Mouse (Mus musculus) CH12.LX (cell line): Measurements from ENCODE around the gene Mff. TPM values are rescaled to one million over a fixed set of nuclear protein-coding genes. Genes with fewer than 3 reads are reported as not detected.

ENCODE experiments used
- DNase-seq: peaks from one replicate; pipeline ENCODE4 v3.0.0-alpha.2; 2013; ENCODE audit errors: extremely low read depth
- H3K27ac ChIP-seq: 2 replicates; pipeline ENCODE4 v1.5.1; 2012; ENCODE audit warnings: low read depth, mild to moderate bottlenecking, control low read depth, moderate library complexity; ENCODE audit not compliant: insufficient read depth
- H3K27me3 ChIP-seq: replicated peaks from 2 replicates; pipeline ENCODE3; 2012; ENCODE audit warnings: inconsistent platforms
- H3K36me3 ChIP-seq, 2 experiments: replicated peaks in 1 of 2; 2 replicates each; pipeline versions ENCODE3 to v1.6.1; 2012; ENCODE audit warnings: inconsistent platforms in 1 of 2, low read length in 1 of 2, mild to moderate bottlenecking in 1 of 2, mixed read lengths in 1 of 2, moderate library complexity in 1 of 2; ENCODE audit not compliant: control insufficient read depth in 1 of 2, insufficient read depth in 1 of 2
- H3K4me1 ChIP-seq, 2 experiments: 2 replicates each; pipeline ENCODE4 v1.6.1; 2012; ENCODE audit warnings: inconsistent platforms in 1 of 2, moderate library complexity in 1 of 2; ENCODE audit not compliant: insufficient read depth in 2 of 2, control insufficient read depth in 1 of 2
- H3K4me2 ChIP-seq: 2 replicates; pipeline ENCODE4 v1.6.1; 2012; ENCODE audit warnings: low read depth, mild to moderate bottlenecking, control low read depth; ENCODE audit not compliant: poor library complexity, insufficient read depth, severe bottlenecking
- H3K4me3 ChIP-seq, 3 experiments: fragments of 150-350 bp in 1 of 3; sonication (generic) in 1 of 3; replicated peaks in 1 of 3; 2 replicates each; pipeline versions ENCODE3 to v1.5.1; 2011 to 2012; ENCODE audit warnings: low read depth in 2 of 3, low read length in 2 of 3, mild to moderate bottlenecking in 2 of 3, moderate library complexity in 2 of 3, control low read depth in 1 of 3, improper control_type of control experiment in 1 of 3, inconsistent platforms in 1 of 3, mixed read lengths in 1 of 3; ENCODE audit not compliant: poor library complexity in 1 of 3
- H3K79me2 ChIP-seq: replicated peaks from 2 replicates; pipeline ENCODE4 v1.6.1; 2012; ENCODE audit warnings: mild to moderate bottlenecking, moderate library complexity; ENCODE audit not compliant: control insufficient read depth, poor library complexity, insufficient read depth, severe bottlenecking; ENCODE audit errors: extremely low read depth
- H3K9ac ChIP-seq: 2 replicates; pipeline ENCODE4 v1.6.1; 2012; ENCODE audit warnings: low read depth, mild to moderate bottlenecking, control low read depth, moderate library complexity; ENCODE audit not compliant: insufficient read depth
- H3K9me3 ChIP-seq: replicated peaks from 2 replicates; pipeline ENCODE3; 2012; ENCODE audit warnings: low read length, inconsistent platforms, mixed read lengths
- CHD1 ChIP-seq: IDR thresholded peaks from 2 replicates; pipeline ENCODE4 v1.6.1; 2012; ENCODE audit warnings: low read depth, low read length, improper control_type of control experiment, inconsistent platforms
- ETS1 ChIP-seq: conservative IDR thresholded peaks from 2 replicates; pipeline ENCODE4 v1.6.1; 2012; ENCODE audit warnings: low read depth, mild to moderate bottlenecking, inconsistent platforms, low read length, improper control_type of control experiment, moderate library complexity
- JUN ChIP-seq: IDR thresholded peaks from 2 replicates; pipeline ENCODE4 v1.6.1; 2011; ENCODE audit warnings: low read depth, mild to moderate bottlenecking, low read length, improper control_type of control experiment, moderate library complexity; ENCODE audit not compliant: insufficient read depth
- MAFK ChIP-seq: IDR thresholded peaks from 2 replicates; pipeline ENCODE4 v1.6.1; 2011; ENCODE audit warnings: low read length, improper control_type of control experiment; ENCODE audit not compliant: insufficient replicate concordance
- MAX ChIP-seq: IDR thresholded peaks from 2 replicates; pipeline ENCODE4 v1.6.1; 2011; ENCODE audit warnings: low read length, improper control_type of control experiment
- MXI1 ChIP-seq: IDR thresholded peaks from 2 replicates; pipeline ENCODE4 v1.6.1; 2011; ENCODE audit warnings: mild to moderate bottlenecking, low read depth, low read length, improper control_type of control experiment
- NELFE ChIP-seq: IDR thresholded peaks from 2 replicates; pipeline ENCODE4 v1.6.1; 2011; ENCODE audit warnings: low read depth, low read length, improper control_type of control experiment
- PAX5 ChIP-seq: IDR thresholded peaks from 2 replicates; pipeline ENCODE4 v1.6.1; 2012; ENCODE audit warnings: low read length, inconsistent platforms, mixed read lengths
- POLR2A ChIP-seq: IDR thresholded peaks from 2 replicates; pipeline ENCODE4 v1.6.1; 2011; ENCODE audit warnings: low read depth, mild to moderate bottlenecking, improper control_type of control experiment, low read length
- UBTF ChIP-seq: IDR thresholded peaks from 2 replicates; pipeline ENCODE4 v1.6.1; 2012; ENCODE audit warnings: low read depth, mild to moderate bottlenecking, inconsistent platforms, low read length, improper control_type of control experiment, moderate library complexity
- USF1 ChIP-seq: IDR thresholded peaks from 2 replicates; pipeline ENCODE4 v1.6.1; 2014; ENCODE audit warnings: low read depth, mild to moderate bottlenecking, inconsistent platforms, low read length, improper control_type of control experiment
- dilution Hi-C: fragments of 300-500 bp; cut with MboI; formaldehyde crosslinking; loops from 2 replicates; pipeline ENCODE4 v1.14.3; 2020; ENCODE audit warnings: low sequenced_read_pairs; ENCODE audit not compliant: extremely low pct_unique_long_range_greater_than_20kb, extremely low pct_ligation_motif_present
- in situ Hi-C: fragments of 300-500 bp; cut with MboI; formaldehyde crosslinking; loops from 3 replicates; pipeline ENCODE4 v1.14.3; 2019; ENCODE audit warnings: low sequenced_read_pairs, low pct_ligation_motif_present, low pct_unique_long_range_greater_than_20kb, mixed read lengths
- polyA plus RNA-seq: library from polyadenylated mRNA; unstranded; fragments of >175 nt; gene quantifications from 2 replicates; pipeline ENCODE4 v1.2.1, GENCODE M21; 2012; ENCODE audit warnings: low read depth; ENCODE audit not compliant: insufficient read length
- total RNA-seq, 2 experiments: library from RNA; depleted of rRNA; stranded (reverse); fragments of 300-350 nt in 1 of 2; fragments of >200 nt in 1 of 2; gene quantifications; 2 replicates each; pipeline ENCODE4 v1.2.3; 2012 to 2014

Mff gene
- total and polyA plus RNA-seq, 3 experiments: 90.7 to 232 (median 169) TPM

DNA sequence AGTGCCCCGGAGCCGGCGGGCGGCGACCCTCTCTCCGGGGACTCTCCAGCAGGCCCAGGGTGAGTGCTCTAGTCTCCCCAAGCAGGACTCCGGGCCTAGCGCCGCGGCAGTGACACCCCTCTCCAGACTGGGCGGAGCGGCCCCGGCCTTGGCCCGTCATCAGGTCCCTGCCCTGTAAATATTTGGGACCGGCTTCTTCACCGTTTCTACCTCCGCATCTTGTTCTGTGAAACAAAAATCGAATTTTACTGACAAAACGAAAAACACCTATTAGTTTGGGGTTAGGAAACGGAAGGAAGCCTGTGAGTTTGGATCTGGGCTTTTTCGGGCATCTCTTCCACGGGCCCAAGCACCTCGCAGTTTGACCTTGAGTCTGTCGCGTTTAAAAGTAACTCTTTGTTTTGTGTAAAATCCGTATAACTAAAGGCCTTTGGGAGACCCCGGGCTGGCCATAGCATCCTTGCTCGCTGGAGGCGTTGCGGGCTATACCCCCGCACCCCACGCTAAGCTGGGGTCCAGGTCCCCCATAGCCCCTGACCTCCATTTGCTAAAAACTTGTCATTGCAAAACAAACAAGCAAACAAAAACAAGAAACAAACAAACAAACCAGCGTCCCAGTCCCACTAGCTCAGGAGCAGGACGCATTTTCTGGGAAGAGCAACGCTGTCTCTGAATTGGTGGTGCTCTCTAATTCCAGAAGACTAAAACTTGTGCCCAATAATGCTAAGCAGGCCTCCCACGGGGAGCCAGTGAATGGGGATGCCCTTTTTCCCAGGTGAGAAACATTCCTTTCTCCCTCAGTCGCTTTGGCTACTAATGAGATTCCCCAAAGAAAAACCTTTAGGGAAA is 560 bp downstream of the Mff start:
- no peak overlapping the region for H3K27ac ChIP-seq
- no peak for DNase-seq
- H3K9me3 ChIP-seq: no peaks in the 10 kb centered on the region
- peaks cover 16 to 30% of the 10 kb centered on the region in 2 experiments for H3K36me3 ChIP-seq
- dilution Hi-C loops (no loop called here), in situ Hi-C loops (no loop called here)
- H3K4me2 ChIP-seq: peak overlapping the region; percentile 97
- H3K4me1 ChIP-seq: peaks cover 0 to 20% of the 10 kb centered on the region in 2 experiments; a peak in 2 of 4 replicates
- peaks cover 17% of the 10 kb centered on the region for H3K79me2 ChIP-seq
- no peaks in the 10 kb centered on the region for H3K27me3 ChIP-seq
- TF ChIP-seq JUN (no peak), UBTF (peak; percentile 61; the same call in 1 of the 2 replicates)
- H3K9ac ChIP-seq: peak overlapping the region; percentile 97
- H3K4me3 ChIP-seq: peak overlapping the region; percentile 79 to 94 (median 79)

GRCm38 (mm10) chr1:82725875-82726185 is 1.1 kb downstream of the Mff start:
- Histone ChIP-seq H3K4me2 (peak overlapping the region; percentile 97), H3K36me3 (peaks cover 20 to 36% of the 10 kb centered on the region in 2 experiments), H3K9me3 (no peaks in the 10 kb centered on the region), H3K79me2 (peaks cover 17% of the 10 kb centered on the region), H3K27ac (no peak overlapping the region), H3K4me3 (peak overlapping the region; percentile 79 to 94 (median 79)), H3K9ac (peak overlapping the region; percentile 97)
- in situ Hi-C loops: no loop called here
- peak; percentile 3 for DNase-seq
- dilution Hi-C loops: no loop called here
- TF ChIP-seq CHD1 (0 out of 2 replicates have a peak, but pooled peaks have one; percentile 36), MXI1 (no peak), MAX (no peak), NELFE (no peak), USF1 (no peak), MAFK (no peak), ETS1 (no peak), PAX5 (no peak), POLR2A (no peak)
- TF ChIP-seq, all 38 proteins: peak for 1
- Histone ChIP-seq H3K27me3 (no peaks in the 10 kb centered on the region), H3K4me1 (peaks cover 0 to 20% of the 10 kb centered on the region in 2 experiments; a peak in 2 of 4 replicates)

- Histone ChIP-seq H3K9me3 (no peaks in the 10 kb centered on the region), H3K36me3 (peaks cover 25 to 43% of the 10 kb centered on the region in 2 experiments), H3K4me1 (peaks cover 0 to 20% of the 10 kb centered on the region in 2 experiments; a peak in 2 of 4 replicates), H3K4me2 (peak overlapping the region; percentile 44; the same call in 1 of the 2 replicates), H3K9ac (no peak overlapping the region), H3K27me3 (no peaks in the 10 kb centered on the region), H3K79me2 (peaks cover 17% of the 10 kb centered on the region), H3K4me3 (no peak overlapping the region), H3K27ac (no peak overlapping the region)
- no peak for TF ChIP-seq PAX5
- no peak for DNase-seq
- dilution Hi-C loops (no loop called here), in situ Hi-C loops (no loop called here)
Observed at GRCm38 (mm10) chr1:82726482-82726881, 1.8 kb downstream of the Mff start.
